8 mouse cellular contexts compared by ENCODE assay signal in the genomic region with DNA sequence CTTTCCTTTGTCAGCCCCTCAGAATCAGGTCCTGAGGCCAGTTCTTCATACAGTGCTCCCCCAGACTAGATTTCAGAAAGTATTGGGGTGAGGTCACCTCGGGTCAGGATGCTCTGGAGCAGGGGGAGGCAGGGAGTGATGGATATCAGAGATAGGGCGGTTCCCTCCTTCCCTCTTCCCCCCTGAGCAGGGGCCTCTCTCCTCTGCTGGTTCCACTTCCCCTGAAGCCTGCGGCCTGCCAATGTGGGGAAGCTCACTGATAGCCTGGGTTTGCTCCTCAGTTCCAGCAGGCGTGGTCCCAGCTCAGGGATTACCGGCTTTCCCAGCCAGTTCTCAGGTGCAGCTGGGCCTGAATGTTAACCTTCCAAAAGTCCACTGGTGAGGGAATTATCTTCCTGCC. TPM values are rescaled to one million over a fixed set of nuclear protein-coding genes. Genes with fewer than 3 reads are reported as not detected.
A peak's percentile ranks its signal among the peaks of the same experiment; 100 is the strongest.
DNase-seq lines count a peak whose midpoint lies in the region; ATAC-seq and TF ChIP-seq lines count a peak whose summit lies in the region.

No protein-coding gene starts in this region.

- ATAC-seq in forebrain, embryonic 13.5 days, result no peak
- ATAC-seq in limb, embryonic 12.5 days (ENCODE audit: insufficient number of reproducible peaks, insufficient read depth, low FRiP score, low TSS enrichment, low read depth), result no peak
- ATAC-seq in neural tube, embryonic 15.5 days (ENCODE audit: low FRiP score), result no peak

- WGBS in forebrain, embryonic 13.5 days, result 22% methylated on average over 5 of the region's 5 CpGs
- WGBS in limb, embryonic 12.5 days, result 12% methylated on average over 5 of the region's 5 CpGs
- 25% methylated on average over 5 of the region's 5 CpGs for WGBS in neural tube, embryonic 15.5 days

- peak; percentile 65 to 85 for TF ChIP-seq EP300 in MEL (IDR thresholded peaks at IDR 0.05; ENCODE audit: low read depth in 1 of 2, low read length in 2 of 2)

- DNase-seq in kidney, adult 9 months, result peak; percentile 15
- no peak for DNase-seq in kidney, postnatal 14 days
- DNase-seq in MEL (ENCODE audit: low read depth, low spot score), result peak; percentile 87
- DNase-seq in layer of hippocampus, postnatal 36 days, result no peak
- no peak for DNase-seq in thymus, postnatal 0 days (ENCODE audit: low spot score)

- H3K27ac ChIP-seq in MEL (ENCODE audit: control insufficient read depth, low read depth, low read length), result peak overlapping the region; percentile 86
- peak overlapping the region; percentile 100 for H3K27ac ChIP-seq in forebrain, embryonic 13.5 days
- peak overlapping the region; percentile 100 for H3K27ac ChIP-seq in limb, embryonic 12.5 days
- H3K27ac ChIP-seq in neural tube, embryonic 15.5 days (replicated peaks), result peak overlapping the region; percentile 100

- peak overlapping the region; percentile 80 for H3K9ac ChIP-seq in MEL (ENCODE audit: control insufficient read depth, low read depth, low read length, poor library complexity, severe bottlenecking)
- H3K9ac ChIP-seq in forebrain, embryonic 13.5 days, result peak overlapping the region; percentile 89
- peak overlapping the region; percentile 81 for H3K9ac ChIP-seq in limb, embryonic 12.5 days (replicated peaks)
- H3K9ac ChIP-seq in neural tube, embryonic 15.5 days (replicated peaks), result peak overlapping the region; percentile 70

- H3K4me1 ChIP-seq in MEL (ENCODE audit: control insufficient read depth in 1 of 2, insufficient read depth in 2 of 2, low read length in 2 of 2), result peaks cover 9 to 26% of the 10 kb centered on the region in 2 experiments
- H3K4me1 ChIP-seq in forebrain, embryonic 13.5 days, result peaks cover 54% of the 10 kb centered on the region
- H3K4me1 ChIP-seq in limb, embryonic 12.5 days (replicated peaks), result peaks cover 45% of the 10 kb centered on the region
- peaks cover 50% of the 10 kb centered on the region for H3K4me1 ChIP-seq in neural tube, embryonic 15.5 days

- no peak for TF ChIP-seq CTCF in MEL (IDR thresholded peaks at IDR 0.05 in 2 of 3, conservative IDR thresholded peaks at IDR 0.05 in 1 of 3; ENCODE audit: control insufficient read depth in 1 of 3, insufficient read depth in 1 of 3, low read depth in 2 of 3, low read length in 3 of 3, poor library complexity in 1 of 3, severe bottlenecking in 1 of 3)

- peak; percentile 9 to 67; a peak in 2 of 4 replicates for TF ChIP-seq POLR2A in MEL (IDR thresholded peaks at IDR 0.05; ENCODE audit: control insufficient read depth in 1 of 2, insufficient read depth in 1 of 2, low read depth in 1 of 2, low read length in 2 of 2, poor library complexity in 1 of 2)

- no peaks in the 10 kb centered on the region for H3K27me3 ChIP-seq in MEL (ENCODE audit: control insufficient read depth in 1 of 2, insufficient read depth in 2 of 2, low read length in 2 of 2)
- no peaks in the 10 kb centered on the region for H3K27me3 ChIP-seq in forebrain, embryonic 13.5 days
- no peaks in the 10 kb centered on the region for H3K27me3 ChIP-seq in limb, embryonic 12.5 days
- no peaks in the 10 kb centered on the region for H3K27me3 ChIP-seq in neural tube, embryonic 15.5 days (replicated peaks)

- peaks cover 32% of the 10 kb centered on the region for H3K79me2 ChIP-seq in MEL (ENCODE audit: control insufficient read depth, insufficient read depth, low read length, poor library complexity)

- H3K4me3 ChIP-seq in MEL (ENCODE audit: control insufficient read depth in 1 of 2, insufficient read depth in 1 of 2, low read depth in 2 of 2, low read length in 2 of 2), result peak overlapping the region; percentile 85 to 91
- H3K4me3 ChIP-seq in forebrain, embryonic 13.5 days, result peak overlapping the region; percentile 76
- peak overlapping the region; percentile 78 for H3K4me3 ChIP-seq in limb, embryonic 12.5 days (replicated peaks)
- H3K4me3 ChIP-seq in neural tube, embryonic 15.5 days (replicated peaks), result peak overlapping the region; percentile 67

- H3K36me3 ChIP-seq in MEL (ENCODE audit: control insufficient read depth in 1 of 2, insufficient read depth in 2 of 2, low read length in 2 of 2), result peaks cover 21 to 22% of the 10 kb centered on the region in 2 experiments
- H3K36me3 ChIP-seq in forebrain, embryonic 13.5 days (ENCODE audit: poor library complexity, severe bottlenecking), result peaks cover 39% of the 10 kb centered on the region
- H3K36me3 ChIP-seq in limb, embryonic 12.5 days, result peaks cover 40% of the 10 kb centered on the region
- peaks cover 41% of the 10 kb centered on the region for H3K36me3 ChIP-seq in neural tube, embryonic 15.5 days

- no peak for TF ChIP-seq RAD21 in MEL (IDR thresholded peaks at IDR 0.05; ENCODE audit: low read depth, low read length)

- peak overlapping the region; percentile 81 for H3K4me2 ChIP-seq in forebrain, embryonic 13.5 days
- peak overlapping the region; percentile 98 for H3K4me2 ChIP-seq in limb, embryonic 12.5 days
- peak overlapping the region; percentile 78 for H3K4me2 ChIP-seq in neural tube, embryonic 15.5 days

- no peaks in the 10 kb centered on the region for H3K9me3 ChIP-seq in MEL (replicated peaks; ENCODE audit: insufficient read depth, low read length)
- H3K9me3 ChIP-seq in forebrain, embryonic 13.5 days (replicated peaks), result no peaks in the 10 kb centered on the region
- no peaks in the 10 kb centered on the region for H3K9me3 ChIP-seq in limb, embryonic 12.5 days
- H3K9me3 ChIP-seq in neural tube, embryonic 15.5 days (replicated peaks), result no peaks in the 10 kb centered on the region

TF ChIP-seq in MEL, 35 proteins besides CTCF, POLR2A, EP300 and RAD21 (continues in another document):
- TF ChIP-seq TAL1 (IDR thresholded peaks at IDR 0.05; ENCODE audit: low read length), result peak; percentile 22; the same call in 1 of the 2 replicates
- no peak; the same call in 1 of the 2 replicates for TF ChIP-seq USF1 (IDR thresholded peaks at IDR 0.05; ENCODE audit: low read depth, low read length)
- TF ChIP-seq HCFC1 (IDR thresholded peaks at IDR 0.05; ENCODE audit: low read depth, low read length), result peak; percentile 62
- TF ChIP-seq MAZ (IDR thresholded peaks at IDR 0.05; ENCODE audit: low read depth, low read length), result peak; percentile 90; the same call in 1 of the 2 replicates
- no peak for TF ChIP-seq CHD2 (IDR thresholded peaks at IDR 0.05; ENCODE audit: low read length)
- peak; percentile 89 for TF ChIP-seq SIN3A (IDR thresholded peaks at IDR 0.05; ENCODE audit: low read length)

RNA-seq across cellular contexts. Expression of gene Pafah1b3, which starts 14.1 kb away (rescaled TPM):
- 85.1 and 85.6 TPM in 2 replicates for total RNA-seq in MEL (2012; rRNA removed)
- polyA plus RNA-seq in MEL (2012; ENCODE audit: insufficient read depth in 1 of 2, insufficient read length in 2 of 2, low read depth in 1 of 2, low replicate concordance in 2 of 2, missing spikeins in 1 of 2), result 100 to 1,000 TPM; 110 to 180 TPM
- 513 and 525 TPM in 2 replicates for polyA plus RNA-seq in forebrain, embryonic 13.5 days (2015; fragmentation: Nextera tagmentation; extraction: Ambion mirVana)
- 288 and 295 TPM in 2 replicates for polyA plus RNA-seq in limb, embryonic 12.5 days (2016; fragmentation: Nextera tagmentation; extraction: Ambion mirVana)
- 458 and 569 TPM in 2 replicates for polyA plus RNA-seq in neural tube, embryonic 15.5 days (2015; fragmentation: Nextera tagmentation; extraction: Ambion mirVana)
- 10 to 100 TPM; 21.2 to 25.9 TPM for total RNA-seq in layer of hippocampus, postnatal 36 days (2021)
- polyA plus RNA-seq in thymus, postnatal 0 days (2015; fragmentation: Nextera tagmentation; extraction: Ambion mirVana), result 142 TPM in 2 replicates

RNA-seq across cellular contexts. Expression of gene Cic, which starts 16.1 kb away (rescaled TPM):
- 56.6 and 57.2 TPM in 2 replicates for total RNA-seq in MEL (2012; rRNA removed)
- 100 to 1,000 TPM; 157 TPM for polyA plus RNA-seq in MEL (2012; ENCODE audit: insufficient read depth in 1 of 2, insufficient read length in 2 of 2, low read depth in 1 of 2, low replicate concordance in 2 of 2, missing spikeins in 1 of 2)
- 45.9 and 47.0 TPM in 2 replicates for polyA plus RNA-seq in forebrain, embryonic 13.5 days (2015; fragmentation: Nextera tagmentation; extraction: Ambion mirVana)
- polyA plus RNA-seq in limb, embryonic 12.5 days (2016; fragmentation: Nextera tagmentation; extraction: Ambion mirVana), result 34.9 and 38.7 TPM in 2 replicates
- 33.3 and 37.2 TPM in 2 replicates for polyA plus RNA-seq in neural tube, embryonic 15.5 days (2015; fragmentation: Nextera tagmentation; extraction: Ambion mirVana)
- 100 to 1,000 TPM; 173 to 213 TPM for total RNA-seq in layer of hippocampus, postnatal 36 days (2021)
- 28.4 and 37.2 TPM in 2 replicates for polyA plus RNA-seq in thymus, postnatal 0 days (2015; fragmentation: Nextera tagmentation; extraction: Ambion mirVana)

RNA-seq across cellular contexts. Expression of gene Prr19, which starts 17.6 kb away (rescaled TPM):
- not detected in 2 replicates for total RNA-seq in MEL (2012; rRNA removed)
- polyA plus RNA-seq in MEL (2012; ENCODE audit: insufficient read depth in 1 of 2, insufficient read length in 2 of 2, low read depth in 1 of 2, low replicate concordance in 2 of 2, missing spikeins in 1 of 2), result under 1 TPM in 1 of 2 experiments, not detected in 1; 0.11 TPM
- 0.93 and 1.6 TPM in 2 replicates for polyA plus RNA-seq in forebrain, embryonic 13.5 days (2015; fragmentation: Nextera tagmentation; extraction: Ambion mirVana)
- 0.66 and 0.86 TPM in 2 replicates for polyA plus RNA-seq in limb, embryonic 12.5 days (2016; fragmentation: Nextera tagmentation; extraction: Ambion mirVana)
- polyA plus RNA-seq in neural tube, embryonic 15.5 days (2015; fragmentation: Nextera tagmentation; extraction: Ambion mirVana), result 3.0 and 3.5 TPM in 2 replicates
- total RNA-seq in layer of hippocampus, postnatal 36 days (2021), result not detected
- 0.22 and 0.23 TPM in 2 replicates for polyA plus RNA-seq in thymus, postnatal 0 days (2015; fragmentation: Nextera tagmentation; extraction: Ambion mirVana)

RNA-seq across cellular contexts. Expression of gene Tmem145, which starts 22.3 kb away (rescaled TPM):
- total RNA-seq in MEL (2012; rRNA removed), result not detected in 2 replicates
- polyA plus RNA-seq in MEL (2012; ENCODE audit: insufficient read depth in 1 of 2, insufficient read length in 2 of 2, low read depth in 1 of 2, low replicate concordance in 2 of 2, missing spikeins in 1 of 2), result not detected
- polyA plus RNA-seq in forebrain, embryonic 13.5 days (2015; fragmentation: Nextera tagmentation; extraction: Ambion mirVana), result 14.1 and 16.4 TPM in 2 replicates
- polyA plus RNA-seq in limb, embryonic 12.5 days (2016; fragmentation: Nextera tagmentation; extraction: Ambion mirVana), result 1.1 and 1.3 TPM in 2 replicates
- 73.5 and 98.1 TPM in 2 replicates for polyA plus RNA-seq in neural tube, embryonic 15.5 days (2015; fragmentation: Nextera tagmentation; extraction: Ambion mirVana)
- total RNA-seq in layer of hippocampus, postnatal 36 days (2021), result 10 to 100 TPM; 24.5 to 26.0 TPM
- not detected in 2 replicates for polyA plus RNA-seq in thymus, postnatal 0 days (2015; fragmentation: Nextera tagmentation; extraction: Ambion mirVana)

RNA-seq across cellular contexts. Expression of gene Erf, which starts 33.1 kb away (rescaled TPM):
- total RNA-seq in MEL (2012; rRNA removed), result 18.4 and 24.6 TPM in 2 replicates
- polyA plus RNA-seq in MEL (2012; ENCODE audit: insufficient read depth in 1 of 2, insufficient read length in 2 of 2, low read depth in 1 of 2, low replicate concordance in 2 of 2, missing spikeins in 1 of 2), result 10 to 100 TPM in 1 of 2 experiments, not detected in 1; 33.2 TPM
- polyA plus RNA-seq in forebrain, embryonic 13.5 days (2015; fragmentation: Nextera tagmentation; extraction: Ambion mirVana), result 5.5 and 5.8 TPM in 2 replicates
- polyA plus RNA-seq in limb, embryonic 12.5 days (2016; fragmentation: Nextera tagmentation; extraction: Ambion mirVana), result 22.3 and 24.3 TPM in 2 replicates
- polyA plus RNA-seq in neural tube, embryonic 15.5 days (2015; fragmentation: Nextera tagmentation; extraction: Ambion mirVana), result 3.7 and 6.5 TPM in 2 replicates
- total RNA-seq in layer of hippocampus, postnatal 36 days (2021), result 10 to 100 TPM; 34.3 to 35.4 TPM
- polyA plus RNA-seq in thymus, postnatal 0 days (2015; fragmentation: Nextera tagmentation; extraction: Ambion mirVana), result 4.5 and 6.4 TPM in 2 replicates

Comparison
In these comparisons a context has a peak if more than half of its experiments do, and no peak if none do; other contexts are left out.
1. DNase-seq: peak in kidney, adult 9 months (single experiment) and MEL (single experiment); none in kidney, postnatal 14 days (single experiment), layer of hippocampus, postnatal 36 days (0 of 2) and thymus, postnatal 0 days (single experiment).
2. Peak in every context shown above with its lines, with median percentiles within 50 percentile points of each other: H3K27ac ChIP-seq, H3K4me3 ChIP-seq, H3K9ac ChIP-seq and H3K4me2 ChIP-seq.